Mouse (Mus musculus) retina, postnatal 7 days (tissue): ENCODE measurements around the gene Hsd17b13.
"Not testable (repeated sequence)": the region's sequence is repeated elsewhere in the genome, so short reads cannot be mapped to it uniquely, and the experiment has no call there.

Source experiments
- DNase-seq: peaks from one replicate; pipeline ENCODE4 v3.0.0-alpha.2; 2012; ENCODE audit warnings: low read depth, low spot score

The Hsd17b13 gene

GRCm38 (mm10) chr5:103977297-103977696 is at the start of gene Hsd17b13:
Gene Hsd17b13 (minus strand): TSS chr5:103977410.
- DNase-seq: no peak

GRCm38 (mm10) chr5:104025245-104025854 is 48.1 kb upstream of the Hsd17b13 start:
- DNase-seq: no peak

DNA sequence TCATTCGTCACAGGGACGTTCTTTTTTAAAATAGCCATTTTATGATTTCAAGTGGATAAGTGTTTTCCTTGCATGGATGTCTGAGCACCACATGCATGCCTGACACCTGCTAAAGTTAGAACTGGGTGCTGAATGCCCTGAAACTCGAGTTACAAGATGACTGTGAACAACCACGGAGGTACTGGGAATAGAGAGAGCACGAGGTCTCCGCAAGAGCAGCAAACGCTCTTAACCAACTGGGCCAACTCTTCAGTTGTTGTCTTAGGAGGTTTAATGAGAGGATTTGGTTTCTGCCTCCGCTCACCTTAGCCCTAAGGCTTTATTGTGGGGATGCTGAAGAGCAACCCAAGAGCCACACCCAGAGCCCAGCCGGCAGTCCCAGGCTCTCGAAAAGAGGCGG is 47.6 kb upstream of the Hsd17b13 start:
- no peak for DNase-seq

- not testable (repeated sequence) for DNase-seq
Measured at GRCm38 (mm10) chr5:104024193-104024592, 47.0 kb upstream of the Hsd17b13 start.

DNA sequence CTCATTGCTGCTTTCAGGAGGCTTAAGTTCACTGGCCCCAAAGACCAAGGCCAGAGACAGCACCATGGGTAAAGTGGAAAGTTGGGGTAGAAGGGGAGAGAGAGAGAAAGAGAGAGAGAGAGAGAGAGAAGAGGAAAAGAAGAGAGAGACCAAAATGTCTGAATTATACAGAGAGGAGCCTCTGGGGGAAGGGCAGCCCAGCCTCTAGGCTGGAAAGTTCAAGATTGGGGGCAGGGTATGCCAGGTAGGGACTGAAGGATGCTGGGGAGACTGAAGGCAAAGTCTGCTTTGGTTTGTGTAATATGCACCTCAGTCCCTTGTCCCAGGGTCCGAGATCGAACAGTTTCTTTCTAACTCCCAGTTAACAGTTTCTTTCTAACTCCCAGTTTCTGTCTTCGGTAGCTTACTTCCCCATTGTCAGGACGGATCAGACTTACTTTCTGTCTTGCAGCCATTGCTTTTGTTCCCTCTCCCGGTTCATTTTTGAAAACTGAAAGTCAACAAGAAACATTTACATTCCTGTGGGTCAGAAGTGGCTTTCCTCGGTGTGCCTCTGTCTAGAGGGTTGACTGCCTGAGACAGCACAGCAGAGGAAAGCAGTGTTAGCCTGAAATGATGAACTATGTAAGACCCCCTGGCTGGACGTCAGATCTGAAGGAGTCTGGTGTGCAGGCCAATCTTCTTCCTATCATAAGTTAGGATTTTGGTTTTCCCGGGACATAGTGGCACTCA is 46.2 kb upstream of the Hsd17b13 start:
- no peak for DNase-seq

DNA sequence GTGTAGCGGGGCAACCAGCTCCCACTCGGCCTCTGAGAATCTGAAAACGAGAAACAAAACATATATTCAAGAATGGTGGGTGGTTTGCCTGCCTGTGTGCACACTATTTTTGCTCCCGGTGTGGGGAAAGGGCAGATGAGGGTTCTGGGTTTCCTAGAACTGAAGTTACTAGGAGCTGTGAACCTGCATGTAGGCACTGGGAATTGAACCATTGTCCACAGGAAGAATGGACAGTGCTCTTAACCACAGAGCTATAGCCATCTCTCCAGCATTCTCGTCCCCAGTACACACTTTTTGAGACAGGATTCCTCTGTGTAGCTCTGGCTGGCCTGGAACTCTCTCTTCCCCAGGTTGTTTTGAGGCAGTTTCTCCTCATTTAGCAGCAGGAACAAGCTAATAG is 45.3 kb upstream of the Hsd17b13 start:
- DNase-seq: no peak

- DNase-seq: no peak
Measured at GRCm38 (mm10) chr5:104021597-104022378, 44.6 kb upstream of the Hsd17b13 start, which contains the start of gene Hsd17b11. Gene Hsd17b11 (minus strand): TSS chr5:104021919.

DNA sequence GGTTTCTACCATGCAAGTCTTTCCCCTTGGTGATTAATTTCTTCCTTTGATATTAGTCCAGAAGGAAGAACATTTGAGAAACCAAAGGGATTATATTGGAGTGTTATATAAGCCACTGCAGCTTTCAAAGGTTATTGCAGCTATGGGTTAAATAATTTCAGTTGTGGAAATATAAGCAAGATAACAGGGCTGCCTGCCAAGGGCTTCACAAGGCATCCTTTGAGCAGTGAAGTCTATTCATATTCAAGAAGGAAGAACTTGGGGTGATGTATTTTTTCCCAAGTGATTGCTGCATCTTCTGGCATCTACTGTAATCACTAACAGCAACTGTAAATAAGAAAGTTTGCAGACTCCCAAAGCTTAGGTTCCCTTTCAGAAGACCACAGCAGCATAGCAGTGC is 34.2 kb upstream of the Hsd17b13 start:
- no peak for DNase-seq

GRCm38 (mm10) chr5:104010261-104010660 is 33.1 kb upstream of the Hsd17b13 start:
- DNase-seq: no peak

DNA sequence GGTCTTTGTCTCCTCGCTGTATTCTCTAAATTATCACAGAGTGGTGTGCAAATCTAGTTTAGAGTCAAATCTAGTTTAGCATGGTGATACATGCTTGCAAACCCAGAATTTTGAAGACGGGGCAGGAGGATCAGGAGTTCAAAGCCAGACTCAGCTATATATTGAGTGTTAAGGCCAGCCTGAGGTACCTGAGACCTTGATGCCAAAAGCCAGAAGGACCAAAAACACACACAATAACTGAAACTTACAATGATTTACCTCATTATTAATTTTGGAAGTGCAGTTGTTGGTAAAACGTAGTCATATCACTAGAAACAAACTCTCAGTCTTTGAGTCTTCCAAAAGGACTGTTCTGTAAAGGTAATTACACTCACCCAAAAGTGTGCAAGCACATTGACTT is 32.2 kb upstream of the Hsd17b13 start:
- no peak for DNase-seq

DNA sequence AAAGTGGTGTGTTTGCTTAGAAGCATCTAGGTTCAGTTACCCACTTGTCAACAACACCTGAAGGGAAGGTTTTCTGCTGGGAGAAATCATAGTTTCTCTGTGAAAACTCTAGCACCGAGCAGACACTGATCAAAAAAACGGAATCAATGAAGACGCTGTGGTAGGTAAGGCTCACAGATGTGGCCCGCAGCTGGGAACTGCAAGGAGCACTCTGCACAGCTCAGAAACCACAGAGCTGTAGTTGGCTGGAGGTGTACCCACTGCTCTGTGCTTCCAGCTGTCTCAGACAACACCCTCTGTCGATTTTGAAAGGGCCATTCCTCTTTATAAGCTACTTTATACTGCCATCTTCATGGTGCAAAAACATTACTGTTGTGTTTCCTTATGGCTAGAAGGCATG is 30.6 kb upstream of the Hsd17b13 start:
- DNase-seq: no peak

DNA sequence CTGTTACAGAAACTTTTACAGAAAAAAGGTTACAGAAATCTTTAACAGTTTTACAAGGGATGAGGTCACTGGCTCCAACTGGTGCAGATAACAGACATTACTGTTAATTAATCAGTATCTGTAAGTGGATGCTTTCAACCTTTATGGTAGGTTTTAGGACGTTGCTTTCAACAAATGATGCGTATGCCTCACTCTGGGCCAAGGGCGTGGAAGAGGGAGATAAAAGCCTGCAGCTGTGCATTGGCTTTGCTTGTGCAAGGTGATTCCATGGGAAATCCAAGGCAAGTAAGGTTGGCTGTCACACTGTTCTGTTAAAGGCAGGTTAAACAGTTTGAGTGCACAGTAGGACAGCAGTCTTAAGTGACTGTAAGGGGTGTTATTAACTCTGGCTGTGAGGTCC is 29.6 kb upstream of the Hsd17b13 start:
- no peak for DNase-seq

DNA sequence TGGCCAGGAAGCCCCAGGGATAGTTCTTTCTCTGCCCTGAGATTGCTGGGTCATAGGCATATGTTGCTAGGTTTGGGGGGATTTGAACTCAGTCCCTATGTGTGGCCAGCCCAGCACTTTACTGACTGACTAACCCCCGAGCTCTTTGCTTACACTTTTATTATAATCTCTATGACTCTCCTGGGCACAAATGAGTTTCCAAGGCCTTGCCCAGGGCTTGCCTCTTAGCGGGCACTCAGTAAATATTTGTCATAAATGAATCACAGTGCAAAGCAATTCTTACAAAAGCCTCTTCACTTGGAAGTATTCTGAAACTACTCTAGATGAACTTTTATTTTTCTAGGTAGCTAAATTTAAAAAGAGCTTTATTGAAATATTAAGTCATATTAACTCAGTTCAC is 26.7 kb upstream of the Hsd17b13 start:
- no peak for DNase-seq

GRCm38 (mm10) chr5:104003256-104003931 is 26.2 kb upstream of the Hsd17b13 start:
- DNase-seq: no peak

- DNase-seq: no peak
Measured at GRCm38 (mm10) chr5:104002549-104003255, 25.5 kb upstream of the Hsd17b13 start.

GRCm38 (mm10) chr5:103999738-104000137 is 22.5 kb upstream of the Hsd17b13 start:
- peak; percentile 61 for DNase-seq

DNA sequence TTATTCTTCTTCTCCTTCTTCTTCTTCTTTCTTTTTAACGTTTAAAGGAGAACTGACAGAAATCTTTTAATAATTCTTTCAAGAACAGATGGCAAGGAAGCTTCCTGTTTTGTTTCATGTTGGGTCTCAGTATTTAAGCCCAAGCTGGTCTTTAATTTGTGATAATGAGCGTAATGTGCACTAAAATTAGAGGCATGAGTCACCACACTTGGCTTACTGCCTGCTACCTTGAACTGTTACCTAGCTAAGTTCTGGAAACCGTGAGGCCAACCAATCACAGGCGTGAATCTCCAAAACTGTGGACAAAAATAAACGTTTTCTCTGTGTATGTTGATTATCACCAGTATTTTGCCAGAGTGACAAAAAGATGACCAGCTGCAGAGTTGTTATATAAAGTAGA is 21.5 kb upstream of the Hsd17b13 start:
- DNase-seq: no peak

GRCm38 (mm10) chr5:103995181-103995580 is 18.0 kb upstream of the Hsd17b13 start:
- no peak for DNase-seq

DNA sequence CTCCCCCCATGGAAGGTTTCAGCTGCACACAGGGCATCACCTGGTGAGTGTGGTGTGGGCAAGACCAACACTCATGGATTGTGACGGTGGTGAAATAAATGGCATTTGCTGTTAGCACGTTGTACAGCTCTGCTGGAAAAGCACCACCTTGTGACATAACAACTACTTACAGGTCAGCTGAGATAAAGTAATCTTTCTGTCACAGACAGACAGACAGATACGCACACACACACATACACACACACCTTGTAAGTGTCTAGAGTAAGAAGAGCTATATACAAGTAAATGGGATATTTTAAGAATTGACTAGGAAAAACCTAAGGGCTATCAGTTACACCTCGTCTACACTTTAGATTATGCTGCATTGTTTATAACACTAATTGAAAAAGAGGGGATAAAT is 17.5 kb upstream of the Hsd17b13 start:
- no peak for DNase-seq

- no peak for DNase-seq
Measured at GRCm38 (mm10) chr5:103993601-103994000, 16.4 kb upstream of the Hsd17b13 start.

- DNase-seq: no peak
Measured at GRCm38 (mm10) chr5:103992831-103993230, 15.6 kb upstream of the Hsd17b13 start.
